Mouse (Mus musculus) MEL (cell line): ENCODE results near the gene Casc3. TPM values are rescaled to one million over a fixed set of nuclear protein-coding genes. Genes with fewer than 3 reads are reported as not detected.

Experiments used
- DNase-seq: peaks from one replicate; pipeline ENCODE4 v3.0.0; 2011; ENCODE audit warnings: low read depth, low spot score
- H3K27ac ChIP-seq: 2 replicates; pipeline ENCODE4 v1.5.1; 2012; ENCODE audit warnings: low read depth, mild to moderate bottlenecking, control low read depth, low read length, moderate library complexity; ENCODE audit not compliant: control insufficient read depth
- H3K27me3 ChIP-seq, 2 experiments: fragments of 150-350 bp in 1 of 2; sonication (generic) in 1 of 2; 2 replicates each; pipeline ENCODE4 v1.6.1; 2012; ENCODE audit warnings: low read length in 2 of 2, mild to moderate bottlenecking in 2 of 2, improper control_type of control experiment in 1 of 2, moderate library complexity in 1 of 2; ENCODE audit not compliant: insufficient read depth in 2 of 2, control insufficient read depth in 1 of 2
- H3K36me3 ChIP-seq, 2 experiments: 2 replicates each; pipeline ENCODE4 v1.6.1; 2012 to 2014; ENCODE audit warnings: low read length in 2 of 2, improper control_type of control experiment in 1 of 2, inconsistent platforms in 1 of 2, mild to moderate bottlenecking in 1 of 2; ENCODE audit not compliant: insufficient read depth in 2 of 2, control insufficient read depth in 1 of 2
- H3K4me1 ChIP-seq, 2 experiments: fragments of 150-350 bp in 1 of 2; sonication (generic) in 1 of 2; 2 replicates each; pipeline ENCODE4 v1.6.1; 2012; ENCODE audit warnings: low read length in 2 of 2, improper control_type of control experiment in 1 of 2, mild to moderate bottlenecking in 1 of 2; ENCODE audit not compliant: insufficient read depth in 2 of 2, control insufficient read depth in 1 of 2
- H3K4me3 ChIP-seq, 2 experiments: fragments of 150-350 bp in 1 of 2; sonication (generic) in 1 of 2; 2 replicates each; pipeline ENCODE4 v1.5.1; 2012; ENCODE audit warnings: low read depth in 2 of 2, low read length in 2 of 2, mild to moderate bottlenecking in 2 of 2, moderate library complexity in 2 of 2, control low read depth in 1 of 2, improper control_type of control experiment in 1 of 2; ENCODE audit not compliant: control insufficient read depth in 1 of 2, insufficient read depth in 1 of 2
- H3K79me2 ChIP-seq: 2 replicates; pipeline ENCODE4 v1.6.1; 2012; ENCODE audit warnings: mild to moderate bottlenecking, low read length, moderate library complexity; ENCODE audit not compliant: control insufficient read depth, poor library complexity, insufficient read depth
- H3K9ac ChIP-seq: 2 replicates; pipeline ENCODE4 v1.6.1; 2012; ENCODE audit warnings: low read depth, mild to moderate bottlenecking, control low read depth, low read length, moderate library complexity; ENCODE audit not compliant: control insufficient read depth, poor library complexity, severe bottlenecking
- H3K9me3 ChIP-seq: fragments of 150-350 bp; sonication (generic); replicated peaks from 2 replicates; pipeline ENCODE4 v1.6.1; 2012; ENCODE audit warnings: mild to moderate bottlenecking, low read length, improper control_type of control experiment, moderate library complexity; ENCODE audit not compliant: insufficient read depth
- CHD1 ChIP-seq: IDR thresholded peaks from 2 replicates; pipeline ENCODE4 v1.6.1; 2012; ENCODE audit warnings: low read depth, mild to moderate bottlenecking, inconsistent platforms, low read length, improper control_type of control experiment
- CTCF ChIP-seq, 3 experiments: IDR thresholded peaks in 2 of 3; conservative IDR thresholded peaks in 1 of 3; 2 replicates each; pipeline ENCODE4 v1.5.1; 2011 to 2012; ENCODE audit warnings: low read length in 3 of 3, low read depth in 2 of 3, mild to moderate bottlenecking in 2 of 3, improper control_type of control experiment in 1 of 3, inconsistent platforms in 1 of 3, mixed read lengths in 1 of 3, moderate library complexity in 1 of 3; ENCODE audit not compliant: control insufficient read depth in 1 of 3, insufficient read depth in 1 of 3, poor library complexity in 1 of 3, severe bottlenecking in 1 of 3
- ELF1 ChIP-seq: IDR thresholded peaks from 2 replicates; pipeline ENCODE4 v1.6.1; 2014; ENCODE audit warnings: low read depth, mild to moderate bottlenecking, inconsistent platforms, low read length, improper control_type of control experiment, moderate library complexity
- EP300 ChIP-seq, 2 experiments: IDR thresholded peaks; 2 replicates each; pipeline ENCODE4 v1.6.1; 2011; ENCODE audit warnings: improper control_type of control experiment in 2 of 2, low read length in 2 of 2, low read depth in 1 of 2, mild to moderate bottlenecking in 1 of 2
- GABPA ChIP-seq: IDR thresholded peaks from 2 replicates; pipeline ENCODE4 v1.6.1; 2012; ENCODE audit warnings: low read depth, mild to moderate bottlenecking, inconsistent platforms, low read length, improper control_type of control experiment, moderate library complexity
- HCFC1 ChIP-seq: IDR thresholded peaks from 2 replicates; pipeline ENCODE4 v1.6.1; 2012; ENCODE audit warnings: low read depth, mild to moderate bottlenecking, inconsistent platforms, low read length, improper control_type of control experiment, moderate library complexity
- JUND ChIP-seq: IDR thresholded peaks from 2 replicates; pipeline ENCODE4 v1.6.1; 2011; ENCODE audit warnings: low read depth, mild to moderate bottlenecking, improper control_type of control experiment, low read length
- KAT2A ChIP-seq: conservative IDR thresholded peaks from 2 replicates; pipeline ENCODE4 v1.6.1; 2012; ENCODE audit warnings: low read depth, low read length, improper control_type of control experiment, inconsistent platforms
- MAZ ChIP-seq: IDR thresholded peaks from 2 replicates; pipeline ENCODE4 v1.6.1; 2012; ENCODE audit warnings: low read depth, mild to moderate bottlenecking, inconsistent platforms, low read length, improper control_type of control experiment
- MXI1 ChIP-seq: IDR thresholded peaks from 2 replicates; pipeline ENCODE4 v1.6.1; 2011; ENCODE audit warnings: mild to moderate bottlenecking, low read depth, low read length, improper control_type of control experiment
- NELFE ChIP-seq: IDR thresholded peaks from 2 replicates; pipeline ENCODE4 v1.6.1; 2011; ENCODE audit warnings: low read depth, low read length, improper control_type of control experiment
- NRF1 ChIP-seq: IDR thresholded peaks from 2 replicates; pipeline ENCODE4 v1.6.1; 2014; ENCODE audit warnings: low read depth, mild to moderate bottlenecking, inconsistent platforms, low read length, improper control_type of control experiment, moderate library complexity; ENCODE audit not compliant: poor library complexity, insufficient read depth, severe bottlenecking
- POLR2A ChIP-seq, 2 experiments: IDR thresholded peaks; 2 replicates each; pipeline ENCODE4 v1.6.1; 2011 to 2012; ENCODE audit warnings: low read length in 2 of 2, mild to moderate bottlenecking in 2 of 2, control low read depth in 1 of 2, improper control_type of control experiment in 1 of 2, low read depth in 1 of 2, moderate library complexity in 1 of 2; ENCODE audit not compliant: control insufficient read depth in 1 of 2, insufficient read depth in 1 of 2, poor library complexity in 1 of 2
- POLR2AphosphoS5 ChIP-seq: IDR thresholded peaks from 2 replicates; pipeline ENCODE4 v1.6.1; 2012; ENCODE audit warnings: low read depth, borderline replicate concordance, mild to moderate bottlenecking, inconsistent platforms, low read length, moderate library complexity, mixed read lengths
- TBP ChIP-seq: IDR thresholded peaks from 2 replicates; pipeline ENCODE4 v1.8.0; 2011; ENCODE audit warnings: low read depth, low read length, improper control_type of control experiment
- TCF12 ChIP-seq: IDR thresholded peaks from 2 replicates; pipeline ENCODE4 v1.6.1; 2014; ENCODE audit warnings: low read depth, mild to moderate bottlenecking, inconsistent platforms, low read length, improper control_type of control experiment, moderate library complexity
- UBTF ChIP-seq: IDR thresholded peaks from 2 replicates; pipeline ENCODE4 v1.6.1; 2012; ENCODE audit warnings: low read depth, mild to moderate bottlenecking, inconsistent platforms, low read length, improper control_type of control experiment, moderate library complexity, borderline replicate concordance; ENCODE audit not compliant: insufficient read depth
- USF1 ChIP-seq: IDR thresholded peaks from 2 replicates; pipeline ENCODE4 v1.6.1; 2014; ENCODE audit warnings: low read depth, mild to moderate bottlenecking, inconsistent platforms, low read length, improper control_type of control experiment, moderate library complexity
- USF2 ChIP-seq, 2 experiments: IDR thresholded peaks; 2 replicates each; pipeline ENCODE4 v1.6.1; 2011 to 2012; ENCODE audit warnings: improper control_type of control experiment in 2 of 2, low read length in 2 of 2, borderline replicate concordance in 1 of 2, inconsistent platforms in 1 of 2, low read depth in 1 of 2, mild to moderate bottlenecking in 1 of 2; ENCODE audit not compliant: insufficient read depth in 1 of 2
- ZMIZ1 ChIP-seq: IDR thresholded peaks from 2 replicates; pipeline ENCODE4 v1.6.1; 2012; ENCODE audit warnings: low read depth, mild to moderate bottlenecking, inconsistent platforms, low read length, improper control_type of control experiment, moderate library complexity
- ZNF384 ChIP-seq: IDR thresholded peaks from 2 replicates; pipeline ENCODE4 v1.6.1; 2012; ENCODE audit warnings: low read depth, mild to moderate bottlenecking, inconsistent platforms, low read length, improper control_type of control experiment
- polyA plus RNA-seq, 2 experiments: library from polyadenylated mRNA; stranded (reverse) in 1 of 2; unstranded in 1 of 2; fragments of >175 nt in 1 of 2; fragments of >200 nt in 1 of 2; gene quantifications; 2 replicates each; pipeline versions ENCODE4 v1.2.1 to v1.2.4; 2012; ENCODE audit warnings: low replicate concordance in 2 of 2, low read depth in 1 of 2; ENCODE audit not compliant: insufficient read length in 2 of 2, insufficient read depth in 1 of 2, missing spikeins in 1 of 2
- total RNA-seq: library from RNA; depleted of rRNA; stranded (reverse); fragments of 300-350 nt; gene quantifications from 2 replicates; pipeline ENCODE4 v1.2.3, GENCODE M21; 2012

Casc3 gene
- total and polyA plus RNA-seq, 3 experiments = 18.2 to 61.0 (median 58.6) TPM

DNA sequence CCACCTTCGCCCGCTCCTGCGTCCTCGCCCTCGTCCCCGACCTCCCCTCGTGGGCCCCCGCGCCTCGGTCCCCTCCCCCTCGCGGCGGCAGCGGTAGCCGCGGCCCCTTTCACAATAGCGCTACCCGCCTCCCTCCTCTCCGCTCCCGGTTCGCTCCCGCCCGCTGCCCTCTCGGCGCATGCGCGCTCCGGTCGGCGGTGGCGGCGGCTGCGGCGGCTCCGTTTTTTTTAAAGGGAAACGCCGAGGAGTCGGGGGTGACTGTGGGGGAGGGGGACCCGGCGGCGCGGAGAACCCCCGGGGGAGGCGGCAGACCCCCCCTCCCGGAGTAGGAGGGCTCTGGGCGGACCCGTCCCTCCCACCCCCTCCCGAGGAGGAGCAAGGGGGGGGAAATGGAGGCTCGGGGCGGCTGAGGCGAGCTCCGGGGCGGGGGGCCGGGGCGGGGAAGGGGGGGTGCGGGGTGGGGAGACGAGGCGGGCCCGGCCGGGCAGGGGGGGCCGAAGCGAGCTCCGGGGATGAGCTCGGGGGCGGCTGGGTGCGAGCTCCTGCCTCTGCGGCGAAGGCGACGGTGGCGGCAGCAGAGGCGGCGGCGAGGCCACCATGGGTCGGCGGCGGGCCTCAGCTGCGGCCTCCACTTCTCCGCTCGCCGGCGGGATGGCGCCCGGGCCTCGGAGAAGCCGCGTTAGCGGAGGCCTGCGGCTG lies 9.5 kb upstream of the Casc3 start, which contains the start of gene Msl1:
Msl1 (plus strand) TSS at position 502 of the 699 bp plus-strand sequence.
- H3K27me3 ChIP-seq = no peaks in the 10 kb centered on the region
- H3K9ac ChIP-seq = peak within 1 kb of the TSS; percentile 84
- H3K79me2 ChIP-seq = peaks cover 45% of the 10 kb centered on the region
- H3K4me3 ChIP-seq = peak within 1 kb of the TSS; percentile 65 to 90
- H3K27ac ChIP-seq = peak within 1 kb of the TSS; percentile 88
- TF ChIP-seq MAZ (peak; percentile 98; the same call in 1 of the 2 replicates), CTCF (IDR thresholded peaks at IDR 0.05 in 2 of 3, conservative IDR thresholded peaks at IDR 0.05 in 1 of 3; ENCODE audit: control insufficient read depth in 1 of 3, insufficient read depth in 1 of 3, low read depth in 2 of 3, low read length in 3 of 3, poor library complexity in 1 of 3, severe bottlenecking in 1 of 3) (0 out of 6 replicates have a peak, but pooled peaks of 1 of the 3 experiments have one; percentile 1), NRF1 (peak; percentile 89), TCF12 (peak; percentile 50; the same call in 1 of the 2 replicates), GABPA (no peak), TBP (no peak), ELF1 (0 out of 2 replicates have a peak, but pooled peaks have one; percentile 28), USF2 (IDR thresholded peaks at IDR 0.05; ENCODE audit: borderline replicate concordance in 1 of 2, insufficient read depth in 1 of 2, low read depth in 1 of 2, low read length in 2 of 2) (no peak), EP300 (IDR thresholded peaks at IDR 0.05; ENCODE audit: low read depth in 1 of 2, low read length in 2 of 2) (peak in 1 of 2 experiments; percentile 17; a peak in 1 of 4 replicates), JUND (no peak), HCFC1 (peak; percentile 76), USF1 (no peak), MXI1 (no peak; the same call in 1 of the 2 replicates), POLR2AphosphoS5 (no peak), ZNF384 (peak; percentile 86), POLR2A (IDR thresholded peaks at IDR 0.05; ENCODE audit: control insufficient read depth in 1 of 2, insufficient read depth in 1 of 2, low read depth in 1 of 2, low read length in 2 of 2, poor library complexity in 1 of 2) (peak; percentile 84 to 93; a peak in 3 of 4 replicates)
- H3K4me1 ChIP-seq = peaks cover 17 to 40% of the 10 kb centered on the region in 2 experiments
- peak; percentile 92 for DNase-seq
- no peaks in the 10 kb centered on the region for H3K9me3 ChIP-seq
- peaks cover 11 to 38% of the 10 kb centered on the region in 2 experiments for H3K36me3 ChIP-seq

DNA sequence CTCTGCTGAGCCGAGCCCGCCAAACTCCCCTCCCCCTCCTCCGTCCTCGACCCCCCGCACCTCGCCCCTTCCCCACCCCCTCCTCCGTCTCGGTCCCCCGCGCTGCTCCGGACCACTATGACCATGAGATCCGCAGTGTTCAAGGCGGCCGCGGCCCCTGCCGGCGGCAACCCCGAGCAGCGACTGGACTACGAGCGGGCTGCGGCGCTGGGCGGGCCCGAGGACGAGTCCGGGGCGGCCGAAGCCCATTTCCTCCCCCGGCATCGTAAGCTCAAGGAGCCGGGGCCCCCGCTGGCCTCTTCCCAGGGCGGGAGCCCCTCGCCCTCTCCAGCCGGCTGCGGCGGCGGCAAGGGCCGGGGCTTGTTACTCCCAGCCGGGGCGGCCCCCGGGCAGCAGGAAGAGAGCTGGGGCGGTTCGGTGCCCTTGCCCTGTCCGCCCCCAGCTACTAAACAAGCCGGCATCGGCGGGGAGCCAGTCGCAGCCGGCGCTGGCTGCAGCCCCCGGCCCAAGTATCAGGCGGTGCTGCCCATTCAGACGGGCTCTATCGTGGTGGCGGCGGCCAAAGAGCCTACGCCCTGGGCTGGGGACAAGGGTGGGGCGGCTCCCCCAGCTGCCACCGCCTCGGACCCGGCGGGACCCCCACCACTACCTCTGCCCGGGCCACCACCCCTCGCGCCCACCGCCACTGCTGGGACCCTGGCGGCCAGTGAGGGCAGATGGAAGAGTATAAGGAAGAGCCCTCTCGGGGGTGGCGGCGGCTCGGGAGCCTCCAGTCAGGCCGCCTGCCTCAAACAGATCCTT lies 8.8 kb upstream of the Casc3 start:
- TF ChIP-seq CTCF (IDR thresholded peaks at IDR 0.05 in 2 of 3, conservative IDR thresholded peaks at IDR 0.05 in 1 of 3; ENCODE audit: control insufficient read depth in 1 of 3, insufficient read depth in 1 of 3, low read depth in 2 of 3, low read length in 3 of 3, poor library complexity in 1 of 3, severe bottlenecking in 1 of 3) (no peak), KAT2A (no peak), UBTF (peak; percentile 92; the same call in 1 of the 2 replicates), GABPA (no peak), POLR2A (IDR thresholded peaks at IDR 0.05; ENCODE audit: control insufficient read depth in 1 of 2, insufficient read depth in 1 of 2, low read depth in 1 of 2, low read length in 2 of 2, poor library complexity in 1 of 2) (peak in 1 of 2 experiments; percentile 39; a peak in 2 of 4 replicates), JUND (no peak), CHD1 (0 out of 2 replicates have a peak, but pooled peaks have one; percentile 29), ZMIZ1 (0 out of 2 replicates have a peak, but pooled peaks have one; percentile 21), NELFE (peak; percentile 1; the same call in 1 of the 2 replicates)
- TF ChIP-seq, all 39 proteins: peak for 5

More for the DNA sequence above, 8.8 kb upstream of the Casc3 start:
- Histone ChIP-seq H3K79me2 (peaks cover 45% of the 10 kb centered on the region), H3K27me3 (no peaks in the 10 kb centered on the region), H3K9me3 (no peaks in the 10 kb centered on the region), H3K4me3 (peak overlapping the region; percentile 65 to 90), H3K4me1 (peaks cover 12 to 33% of the 10 kb centered on the region in 2 experiments), H3K36me3 (peaks cover 14 to 32% of the 10 kb centered on the region in 2 experiments), H3K27ac (peak overlapping the region; percentile 70), H3K9ac (peak overlapping the region; percentile 84)
- peak; percentile 66 for DNase-seq
